Mouse (Mus musculus) lung, embryonic 15.5 days (tissue): ENCODE data around the gene Uox. TPM values are rescaled to one million over a fixed set of nuclear protein-coding genes. Genes with fewer than 3 reads are reported as not detected.

ENCODE experiments used
- ATAC-seq: fragments of 200-750 bp; cut with Nextera tagmentation; 2 replicates; pipeline ENCODE4 v1.8.0; 2017; ENCODE audit warnings: moderate number of reproducible peaks, borderline replicate concordance; ENCODE audit not compliant: low FRiP score, low TSS enrichment; ENCODE audit errors: extremely low read depth
- H3K27ac ChIP-seq: fragments of 300-500 bp; sonication (generic); 2 replicates; pipeline ENCODE4 v1.5.1; 2015; ENCODE audit warnings: moderate library complexity, mild to moderate bottlenecking, inconsistent platforms
- H3K27me3 ChIP-seq: fragments of 300-500 bp; sonication (generic); 2 replicates; pipeline ENCODE4 v1.6.1; 2015; ENCODE audit warnings: inconsistent platforms
- H3K36me3 ChIP-seq: fragments of 300-500 bp; sonication (generic); 2 replicates; pipeline ENCODE4 v1.6.1; 2015; ENCODE audit warnings: inconsistent platforms
- H3K4me1 ChIP-seq: fragments of 300-500 bp; sonication (generic); 2 replicates; pipeline ENCODE4 v1.6.1; 2015; ENCODE audit warnings: inconsistent platforms
- H3K4me2 ChIP-seq: fragments of 300-500 bp; sonication (generic); 2 replicates; pipeline ENCODE4 v1.6.1; 2015; ENCODE audit warnings: inconsistent platforms, mild to moderate bottlenecking, moderate library complexity
- H3K4me3 ChIP-seq: fragments of 300-500 bp; sonication (generic); 2 replicates; pipeline ENCODE4 v1.5.1; 2015; ENCODE audit warnings: mild to moderate bottlenecking, inconsistent platforms
- H3K9ac ChIP-seq: fragments of 300-500 bp; sonication (generic); 2 replicates; pipeline ENCODE4 v1.6.1; 2015; ENCODE audit warnings: inconsistent platforms
- H3K9me3 ChIP-seq: fragments of 300-500 bp; sonication (generic); 2 replicates; pipeline ENCODE4 v1.6.1; 2016; ENCODE audit warnings: inconsistent platforms
- WGBS: fragments of 180-500 bp; shearing (Covaris S2); methylation state at CpG from one replicate; pipeline ENCODE4 v1.1.7; 2015; 5-methylcytosine and 5-hydroxymethylcytosine counted together
- polyA plus RNA-seq: library from polyadenylated mRNA; unstranded; fragments of >200 nt; fragmentation: Nextera tagmentation; extraction: Ambion mirVana; gene quantifications from 2 replicates; pipeline ENCODE4 v1.2.1, GENCODE M21; 2015

Uox gene
- polyA plus RNA-seq, 1 experiment from 2014 or later: 0.12 TPM

GRCm38 (mm10) chr3:146564268-146565064 is 5.8 kb upstream of the Uox start:
- WGBS: 41% methylated on average over 14 of the region's 14 CpGs
- no peak overlapping the region for H3K9ac ChIP-seq
- no peak for ATAC-seq
- H3K27ac ChIP-seq: no peak overlapping the region
- H3K27me3 ChIP-seq: no peaks in the 10 kb centered on the region
- H3K4me3 ChIP-seq: no peak overlapping the region
- no peaks in the 10 kb centered on the region for H3K36me3 ChIP-seq
- H3K4me1 ChIP-seq: no peaks in the 10 kb centered on the region
- H3K9me3 ChIP-seq: no peaks in the 10 kb centered on the region
- no peak overlapping the region for H3K4me2 ChIP-seq

GRCm38 (mm10) chr3:146565065-146565411 is 5.2 kb upstream of the Uox start:
- 93% methylated on average over 1 of the region's 1 CpGs for WGBS
- Histone ChIP-seq H3K4me2 (no peak overlapping the region), H3K27me3 (no peaks in the 10 kb centered on the region), H3K27ac (no peak overlapping the region), H3K4me1 (no peaks in the 10 kb centered on the region), H3K4me3 (no peak overlapping the region), H3K36me3 (no peaks in the 10 kb centered on the region), H3K9me3 (no peaks in the 10 kb centered on the region), H3K9ac (no peak overlapping the region)
- no peak for ATAC-seq

GRCm38 (mm10) chr3:146567366-146567765 is 2.9 kb upstream of the Uox start:
- whole genome bisulfite sequencing: 53% methylated on average over 7 of the region's 7 CpGs

GRCm38 (mm10) chr3:146567884-146568530 is 2.2 kb upstream of the Uox start:
- Histone ChIP-seq H3K27me3 (no peaks in the 10 kb centered on the region), H3K4me1 (no peaks in the 10 kb centered on the region), H3K4me3 (no peak overlapping the region), H3K9me3 (no peaks in the 10 kb centered on the region), H3K36me3 (no peaks in the 10 kb centered on the region), H3K4me2 (no peak overlapping the region), H3K27ac (no peak overlapping the region), H3K9ac (no peak overlapping the region)
- no peak for ATAC-seq
- WGBS: 58% methylated on average over 9 of the region's 9 CpGs

More at GRCm38 (mm10) chr3:146567366-146567765, 2.9 kb upstream of the Uox start:
- Histone ChIP-seq H3K4me3 (no peak overlapping the region), H3K27me3 (no peaks in the 10 kb centered on the region), H3K9me3 (no peaks in the 10 kb centered on the region), H3K36me3 (no peaks in the 10 kb centered on the region), H3K27ac (no peak overlapping the region), H3K4me2 (no peak overlapping the region), H3K4me1 (no peaks in the 10 kb centered on the region), H3K9ac (no peak overlapping the region)
- ATAC-seq: no peak

- Histone ChIP-seq H3K9ac (no peak overlapping the region), H3K36me3 (no peaks in the 10 kb centered on the region), H3K4me1 (no peaks in the 10 kb centered on the region), H3K9me3 (no peaks in the 10 kb centered on the region), H3K27me3 (no peaks in the 10 kb centered on the region), H3K27ac (no peak overlapping the region), H3K4me2 (no peak overlapping the region), H3K4me3 (no peak overlapping the region)
- WGBS: 80% methylated on average over 3 of the region's 3 CpGs
- ATAC-seq: no peak
These were observed 632 bp upstream of the Uox start for GRCm38 (mm10) chr3:146569594-146569993.

DNA sequence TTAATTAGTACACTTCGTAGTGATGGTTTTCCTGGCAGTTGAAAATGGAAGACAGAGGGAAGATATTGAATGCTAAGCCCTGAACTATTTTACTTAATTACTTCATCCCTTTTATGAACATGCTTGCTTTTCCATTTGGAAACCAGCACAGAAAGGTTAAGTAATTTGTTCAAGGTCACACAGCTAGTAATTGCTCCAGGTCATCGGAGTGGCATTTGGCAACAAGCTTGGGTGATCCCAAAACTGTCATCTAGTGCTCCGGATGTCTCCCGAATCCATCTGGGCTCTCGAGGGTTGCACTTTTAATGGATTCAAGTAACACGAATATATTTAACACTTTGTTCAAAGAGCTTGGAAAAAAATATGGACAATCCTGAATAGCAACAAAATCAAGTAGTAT is 713 bp downstream of the Uox start:
- no peak overlapping the region for H3K4me3 ChIP-seq
- H3K9ac ChIP-seq: no peak overlapping the region
- 78% methylated on average over 6 of the region's 6 CpGs for WGBS
- H3K36me3 ChIP-seq: no peaks in the 10 kb centered on the region
- no peaks in the 10 kb centered on the region for H3K4me1 ChIP-seq
- no peaks in the 10 kb centered on the region for H3K9me3 ChIP-seq
- H3K27me3 ChIP-seq: no peaks in the 10 kb centered on the region
- no peak overlapping the region for H3K4me2 ChIP-seq
- no peak for ATAC-seq
- no peak overlapping the region for H3K27ac ChIP-seq

- Histone ChIP-seq H3K36me3 (no peaks in the 10 kb centered on the region), H3K4me2 (no peak overlapping the region), H3K4me1 (no peaks in the 10 kb centered on the region), H3K27ac (no peak overlapping the region), H3K4me3 (no peak overlapping the region), H3K27me3 (no peaks in the 10 kb centered on the region), H3K9me3 (no peaks in the 10 kb centered on the region), H3K9ac (no peak overlapping the region)
- ATAC-seq: no peak
- WGBS: 47% methylated on average over 1 of the region's 1 CpGs
These were observed 1.1 kb downstream of the Uox start for GRCm38 (mm10) chr3:146571341-146571740.

DNA sequence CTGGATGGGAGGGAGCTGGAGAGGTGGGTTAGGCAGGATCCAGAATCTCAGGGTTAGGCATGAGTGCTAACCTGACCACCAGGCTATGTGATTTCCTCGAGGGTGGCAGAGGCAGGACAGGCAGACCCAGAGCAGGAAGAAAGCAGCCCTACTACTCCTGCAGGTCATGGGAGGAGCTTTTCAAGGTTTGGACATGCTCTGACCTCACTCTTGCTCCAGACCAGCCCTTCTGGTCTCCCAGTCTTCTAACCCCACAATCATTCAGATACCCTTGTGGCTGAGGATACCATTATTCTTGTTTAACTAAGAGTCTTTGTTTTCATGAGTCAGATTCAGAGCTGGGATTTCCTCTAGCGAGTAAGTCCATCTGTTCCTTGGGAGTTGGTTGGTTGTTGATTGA is 7.4 kb downstream of the Uox start:
- H3K27ac ChIP-seq: no peak overlapping the region
- H3K4me1 ChIP-seq: no peaks in the 10 kb centered on the region
- H3K36me3 ChIP-seq: no peaks in the 10 kb centered on the region
- ATAC-seq: no peak
- no peak overlapping the region for H3K9ac ChIP-seq
- H3K4me3 ChIP-seq: no peak overlapping the region
- no peaks in the 10 kb centered on the region for H3K27me3 ChIP-seq
- H3K4me2 ChIP-seq: no peak overlapping the region
- 57% methylated on average over 2 of the region's 2 CpGs for WGBS
- no peaks in the 10 kb centered on the region for H3K9me3 ChIP-seq

DNA sequence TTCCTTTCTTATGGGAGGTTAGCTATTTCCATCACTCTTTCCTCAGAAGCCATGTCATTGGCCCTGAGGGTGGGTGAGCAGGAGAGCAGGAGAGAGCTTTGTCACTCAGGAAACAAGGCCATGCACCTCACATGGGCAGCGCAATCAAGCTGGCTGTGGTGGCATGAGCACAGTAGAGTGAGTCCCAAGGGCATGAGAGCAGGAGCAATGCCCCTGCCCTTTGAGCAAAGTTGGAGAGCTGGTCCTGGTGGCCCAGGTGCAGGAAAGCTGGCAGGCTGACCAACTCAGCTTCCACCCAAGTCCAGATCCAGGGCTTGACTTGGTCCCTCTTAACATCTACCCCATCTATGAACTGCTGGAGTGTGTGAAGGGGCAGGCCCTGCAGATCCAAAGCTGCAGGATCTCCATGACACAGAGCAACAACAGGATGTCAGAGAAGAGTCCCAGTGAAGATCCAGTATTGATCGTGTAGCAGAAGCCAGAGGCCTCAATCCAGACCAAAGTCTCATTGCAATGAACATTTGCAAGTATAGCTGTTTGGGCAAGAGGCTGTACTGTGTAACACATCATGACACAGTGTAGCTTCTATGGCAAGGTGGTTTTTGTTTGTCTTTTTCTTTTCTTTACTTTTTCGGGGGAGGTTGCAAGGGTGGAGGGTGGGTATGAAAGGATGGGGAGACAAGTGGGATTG is 10.0 kb downstream of the Uox start:
- Histone ChIP-seq H3K27ac (no peak overlapping the region), H3K4me2 (no peak overlapping the region), H3K9ac (no peak overlapping the region), H3K36me3 (no peaks in the 10 kb centered on the region), H3K4me1 (no peaks in the 10 kb centered on the region), H3K27me3 (no peaks in the 10 kb centered on the region), H3K4me3 (no peak overlapping the region), H3K9me3 (no peaks in the 10 kb centered on the region)
- ATAC-seq: no peak
- WGBS: 91% methylated on average over 3 of the region's 3 CpGs

DNA sequence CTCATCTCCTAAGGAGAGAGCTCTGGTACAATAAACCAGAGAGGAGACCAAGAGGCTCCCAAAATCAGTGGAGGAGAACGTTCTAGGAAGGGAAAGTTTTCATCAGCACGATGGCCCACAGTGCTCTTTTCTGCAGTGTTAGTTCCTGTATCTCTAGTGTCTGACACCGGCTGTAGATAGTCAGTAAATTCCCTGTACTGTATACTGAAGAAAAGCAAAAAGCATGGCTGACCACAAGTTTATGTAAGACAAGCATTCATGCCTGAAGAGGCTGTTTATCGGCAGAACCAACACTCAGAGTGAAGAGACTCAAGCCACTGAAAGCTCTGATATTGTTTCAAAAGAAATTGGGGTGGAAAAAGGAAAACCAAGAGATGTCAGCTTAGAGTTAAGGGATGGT is 13.3 kb downstream of the Uox start:
- Histone ChIP-seq H3K9ac (no peak overlapping the region), H3K27me3 (no peaks in the 10 kb centered on the region), H3K4me2 (no peak overlapping the region), H3K27ac (no peak overlapping the region), H3K4me3 (no peak overlapping the region), H3K4me1 (no peaks in the 10 kb centered on the region), H3K36me3 (no peaks in the 10 kb centered on the region), H3K9me3 (no peaks in the 10 kb centered on the region)
- ATAC-seq: no peak
- WGBS: 58% methylated on average over 4 of the region's 4 CpGs

DNA sequence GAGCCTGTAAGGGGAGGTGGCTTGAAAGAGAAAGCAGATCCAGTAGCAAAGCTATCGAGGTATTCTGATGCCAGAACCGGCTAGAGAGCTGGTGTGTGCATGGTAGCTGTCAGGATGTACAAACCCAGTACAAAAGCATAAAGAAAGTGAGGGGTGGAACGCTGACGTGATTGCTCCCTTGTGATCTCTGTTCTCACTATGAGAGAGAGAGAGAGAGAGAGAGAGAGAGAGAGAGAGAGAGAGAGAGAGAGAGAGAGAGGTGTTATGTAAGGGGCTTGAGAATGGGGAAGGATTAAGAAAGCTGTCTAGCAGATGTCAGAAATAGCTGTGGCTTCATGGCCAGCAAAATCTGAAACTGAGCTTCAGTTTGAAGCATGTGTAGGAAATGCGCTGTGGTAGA is 13.7 kb downstream of the Uox start:
- no peaks in the 10 kb centered on the region for H3K36me3 ChIP-seq
- H3K9me3 ChIP-seq: no peaks in the 10 kb centered on the region
- no peaks in the 10 kb centered on the region for H3K4me1 ChIP-seq
- H3K9ac ChIP-seq: no peak overlapping the region
- H3K27ac ChIP-seq: no peak overlapping the region
- 48% methylated on average over 5 of the region's 5 CpGs for WGBS
- no peak overlapping the region for H3K4me2 ChIP-seq
- ATAC-seq: no peak
- H3K4me3 ChIP-seq: no peak overlapping the region
- H3K27me3 ChIP-seq: no peaks in the 10 kb centered on the region

GRCm38 (mm10) chr3:146586616-146587015 is 16.4 kb downstream of the Uox start:
- no peak overlapping the region for H3K27ac ChIP-seq
- no peak overlapping the region for H3K9ac ChIP-seq
- no peak overlapping the region for H3K4me2 ChIP-seq
- H3K27me3 ChIP-seq: no peaks in the 10 kb centered on the region
- H3K4me1 ChIP-seq: no peaks in the 10 kb centered on the region
- no peaks in the 10 kb centered on the region for H3K9me3 ChIP-seq
- H3K4me3 ChIP-seq: no peak overlapping the region
- no peaks in the 10 kb centered on the region for H3K36me3 ChIP-seq
- ATAC-seq: no peak
- 88% methylated on average over 14 of the region's 14 CpGs for WGBS
